Mouse (Mus musculus) stomach, postnatal 0 days (tissue): ENCODE results near the gene Cdc42se1. TPM values are rescaled to one million over a fixed set of nuclear protein-coding genes. Genes with fewer than 3 reads are reported as not detected.
A peak's percentile ranks its signal among the peaks of the same experiment; 100 is the strongest.

Experiments used
- ATAC-seq: fragments of 200-750 bp; cut with Nextera tagmentation; 2 replicates; pipeline ENCODE4 v1.8.0; 2017; ENCODE audit not compliant: low FRiP score, low TSS enrichment
- DNase-seq: peaks from one replicate; pipeline ENCODE4 v3.0.0-alpha.2; 2016; ENCODE audit warnings: low spot score
- H3K27ac ChIP-seq: fragments of 300-500 bp; sonication (generic); replicated peaks from 2 replicates; pipeline ENCODE4 v1.5.1; 2014; ENCODE audit warnings: mild to moderate bottlenecking, control low read depth
- H3K27me3 ChIP-seq: fragments of 300-500 bp; sonication (generic); 2 replicates; pipeline ENCODE4 v1.6.1; 2014; ENCODE audit warnings: low read length; ENCODE audit not compliant: control insufficient read depth, insufficient read depth
- H3K36me3 ChIP-seq: fragments of 300-500 bp; sonication (generic); 2 replicates; pipeline ENCODE4 v1.6.1; 2014; ENCODE audit warnings: low read length, mixed read lengths; ENCODE audit not compliant: control insufficient read depth, insufficient read depth
- H3K4me1 ChIP-seq: fragments of 300-500 bp; sonication (generic); replicated peaks from 2 replicates; pipeline ENCODE4 v1.6.1; 2014; ENCODE audit warnings: antibody characterized with exemption; ENCODE audit not compliant: control insufficient read depth, insufficient read depth
- H3K4me2 ChIP-seq: fragments of 300-500 bp; sonication (generic); replicated peaks from 2 replicates; pipeline ENCODE4 v1.6.1; 2014; ENCODE audit warnings: low read depth, mild to moderate bottlenecking, control low read depth, moderate library complexity
- H3K4me3 ChIP-seq: fragments of 300-500 bp; sonication (generic); 2 replicates; pipeline ENCODE4 v1.5.1; 2014; ENCODE audit warnings: low read depth, low read length, control low read depth
- H3K9ac ChIP-seq: fragments of 300-500 bp; sonication (generic); 2 replicates; pipeline ENCODE4 v1.6.1; 2014; ENCODE audit warnings: mild to moderate bottlenecking, low read length, control low read depth, mixed read lengths
- H3K9me3 ChIP-seq: fragments of 300-500 bp; sonication (generic); 2 replicates; pipeline ENCODE4 v1.6.1; 2016; ENCODE audit warnings: low read length; ENCODE audit not compliant: control insufficient read depth
- CTCF ChIP-seq: IDR thresholded peaks from 2 replicates; pipeline ENCODE4 v1.5.1; 2016; ENCODE audit warnings: antibody characterized with exemption, low read depth, mild to moderate bottlenecking, moderate library complexity
- EP300 ChIP-seq: optimal IDR thresholded peaks from 2 replicates; pipeline ENCODE3; 2016; ENCODE audit warnings: antibody characterized with exemption
- WGBS: fragments of 180-500 bp; shearing (Covaris S2); extraction: QIAGEN DNeasy Blood & Tissue Kit; methylation state at CpG from one replicate; pipeline ENCODE4 v1.1.7; 2014; 5-methylcytosine and 5-hydroxymethylcytosine counted together
- polyA plus RNA-seq: library from polyadenylated mRNA; unstranded; fragments of >200 nt; fragmentation: Nextera tagmentation; extraction: Ambion mirVana; gene quantifications from 2 replicates; pipeline ENCODE4 v1.2.1, GENCODE M21; 2015

The Cdc42se1 gene
- polyA plus RNA-seq, 1 experiment from 2014 or later: 88.1 TPM

DNA sequence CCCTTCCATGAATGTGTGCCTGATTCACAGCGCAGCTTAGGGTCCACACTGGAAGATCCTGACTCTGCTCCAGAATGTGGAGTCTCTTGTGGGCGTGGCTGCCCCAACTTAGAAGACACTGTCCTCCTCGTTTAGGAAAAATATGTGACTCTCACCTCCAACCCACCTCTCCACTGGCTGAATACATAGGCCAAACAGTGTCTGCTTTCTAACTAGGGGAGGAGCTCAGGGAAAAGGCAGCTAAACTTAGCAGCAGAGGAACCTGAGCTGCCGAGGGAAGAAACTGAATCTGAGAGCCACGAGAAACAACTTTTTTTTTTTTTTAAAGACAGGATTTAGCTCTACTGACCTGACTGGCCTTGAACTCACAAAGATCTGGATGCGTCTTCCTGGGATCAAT is 46.6 kb downstream of the Cdc42se1 start:
- H3K4me1 ChIP-seq: peaks cover 6% of the 10 kb centered on the region; the same call in 1 of the 2 replicates
- no peak overlapping the region for H3K9ac ChIP-seq
- H3K36me3 ChIP-seq: no peaks in the 10 kb centered on the region
- H3K27ac ChIP-seq: no peak overlapping the region; the same call in 1 of the 2 replicates
- H3K4me2 ChIP-seq: no peak overlapping the region
- H3K27me3 ChIP-seq: no peaks in the 10 kb centered on the region
- no peak overlapping the region for H3K4me3 ChIP-seq
- TF ChIP-seq EP300 (no peak), CTCF (no peak)
- DNase-seq (no peak), ATAC-seq (no peak)
- H3K9me3 ChIP-seq: no peaks in the 10 kb centered on the region
- 61% methylated on average over 6 of the region's 6 CpGs for WGBS

DNA sequence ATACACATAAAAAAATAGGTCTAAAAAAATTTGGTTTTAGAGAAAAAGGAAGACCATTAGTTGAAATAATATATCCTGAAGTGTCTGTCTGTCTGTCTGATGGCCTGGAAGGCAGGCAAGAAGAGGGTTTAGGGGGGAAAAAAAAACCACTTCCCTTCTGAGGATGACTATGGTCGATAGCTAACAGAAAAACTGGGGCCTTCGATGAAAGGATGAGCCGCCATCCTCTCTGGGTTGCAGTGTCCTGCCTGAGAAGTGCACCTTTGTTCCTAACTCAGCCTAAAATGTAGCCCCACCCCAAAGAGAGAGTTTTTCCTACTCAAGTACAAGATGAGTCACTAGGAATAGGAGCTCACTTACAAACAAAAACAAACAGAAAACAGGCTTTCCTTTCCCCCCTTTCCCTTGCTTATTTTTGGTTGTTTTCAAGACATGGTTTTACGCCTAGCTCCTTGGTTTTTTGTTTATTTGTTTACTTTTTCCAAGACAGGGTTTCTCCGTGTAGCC is 47.9 kb downstream of the Cdc42se1 start:
- no peaks in the 10 kb centered on the region for H3K9me3 ChIP-seq
- no peak for ATAC-seq
- no peak overlapping the region for H3K9ac ChIP-seq
- peak overlapping the region; percentile 5; the same call in 1 of the 2 replicates for H3K27ac ChIP-seq
- H3K4me2 ChIP-seq: no peak overlapping the region
- no peaks in the 10 kb centered on the region for H3K36me3 ChIP-seq
- no peak for DNase-seq
- no peak overlapping the region for H3K4me3 ChIP-seq
- H3K27me3 ChIP-seq: no peaks in the 10 kb centered on the region
- WGBS: 74% methylated on average over 5 of the region's 5 CpGs
- TF ChIP-seq EP300 (no peak), CTCF (no peak)
- H3K4me1 ChIP-seq: peaks cover 6% of the 10 kb centered on the region; the same call in 1 of the 2 replicates

DNA sequence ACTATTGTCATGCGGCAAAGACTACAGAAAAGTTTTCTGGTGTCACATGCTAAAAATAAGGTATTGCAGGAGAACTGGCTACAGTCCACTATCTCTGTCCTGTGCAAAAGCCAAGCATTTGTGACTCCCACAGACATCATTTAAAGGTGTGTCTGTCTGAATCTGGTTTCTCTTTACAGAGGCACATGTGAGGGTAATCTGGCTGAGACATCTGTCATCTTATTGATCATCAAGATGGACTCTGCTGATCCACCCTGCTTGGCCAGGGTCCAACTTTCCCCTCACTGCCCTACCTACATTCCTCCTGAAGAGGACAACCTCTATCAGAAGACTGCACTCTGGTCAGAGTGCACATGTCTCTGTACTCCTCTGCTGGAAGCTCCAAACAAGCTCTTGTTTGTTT is 48.6 kb downstream of the Cdc42se1 start:
- no peak overlapping the region for H3K9ac ChIP-seq
- no peak overlapping the region for H3K4me3 ChIP-seq
- no peak for ATAC-seq
- H3K27ac ChIP-seq: peak overlapping the region; percentile 5; the same call in 1 of the 2 replicates
- no peaks in the 10 kb centered on the region for H3K36me3 ChIP-seq
- H3K9me3 ChIP-seq: no peaks in the 10 kb centered on the region
- DNase-seq: no peak
- WGBS: 82% methylated on average over 1 of the region's 1 CpGs
- H3K4me1 ChIP-seq: peaks cover 6% of the 10 kb centered on the region; the same call in 1 of the 2 replicates
- no peaks in the 10 kb centered on the region for H3K27me3 ChIP-seq
- H3K4me2 ChIP-seq: no peak overlapping the region
- TF ChIP-seq EP300 (no peak), CTCF (no peak)

DNA sequence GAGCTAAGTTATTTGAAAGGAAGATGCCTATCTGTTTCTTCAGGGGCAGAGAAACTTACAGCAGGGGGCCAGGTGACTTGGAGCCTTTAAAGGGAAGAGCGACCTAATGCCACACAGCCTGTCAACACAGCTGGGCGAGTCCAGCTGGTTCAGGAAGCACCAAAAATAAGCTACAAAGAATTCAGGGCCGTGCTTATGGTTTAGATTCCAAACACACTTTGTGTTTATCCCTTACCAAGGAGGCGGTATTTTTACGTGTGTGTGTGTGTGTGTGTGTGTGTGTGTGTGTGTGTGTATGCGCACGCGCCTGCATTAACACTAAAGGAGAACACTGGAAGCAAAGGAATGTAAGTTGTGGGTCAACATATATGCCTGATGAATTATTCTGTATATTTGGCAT is 52.2 kb downstream of the Cdc42se1 start:
- H3K36me3 ChIP-seq: no peaks in the 10 kb centered on the region
- H3K4me2 ChIP-seq: peak overlapping the region; percentile 80
- H3K27ac ChIP-seq: peak overlapping the region; percentile 98
- H3K4me1 ChIP-seq: peaks cover 6% of the 10 kb centered on the region; the same call in 1 of the 2 replicates
- no peaks in the 10 kb centered on the region for H3K9me3 ChIP-seq
- ATAC-seq (no peak), DNase-seq (peak; percentile 55)
- H3K4me3 ChIP-seq: peak overlapping the region; percentile 73
- H3K27me3 ChIP-seq: no peaks in the 10 kb centered on the region
- TF ChIP-seq EP300 (no peak), CTCF (no peak)
- 7% methylated on average over 8 of the region's 8 CpGs for WGBS
- peak overlapping the region; percentile 91 for H3K9ac ChIP-seq

DNA sequence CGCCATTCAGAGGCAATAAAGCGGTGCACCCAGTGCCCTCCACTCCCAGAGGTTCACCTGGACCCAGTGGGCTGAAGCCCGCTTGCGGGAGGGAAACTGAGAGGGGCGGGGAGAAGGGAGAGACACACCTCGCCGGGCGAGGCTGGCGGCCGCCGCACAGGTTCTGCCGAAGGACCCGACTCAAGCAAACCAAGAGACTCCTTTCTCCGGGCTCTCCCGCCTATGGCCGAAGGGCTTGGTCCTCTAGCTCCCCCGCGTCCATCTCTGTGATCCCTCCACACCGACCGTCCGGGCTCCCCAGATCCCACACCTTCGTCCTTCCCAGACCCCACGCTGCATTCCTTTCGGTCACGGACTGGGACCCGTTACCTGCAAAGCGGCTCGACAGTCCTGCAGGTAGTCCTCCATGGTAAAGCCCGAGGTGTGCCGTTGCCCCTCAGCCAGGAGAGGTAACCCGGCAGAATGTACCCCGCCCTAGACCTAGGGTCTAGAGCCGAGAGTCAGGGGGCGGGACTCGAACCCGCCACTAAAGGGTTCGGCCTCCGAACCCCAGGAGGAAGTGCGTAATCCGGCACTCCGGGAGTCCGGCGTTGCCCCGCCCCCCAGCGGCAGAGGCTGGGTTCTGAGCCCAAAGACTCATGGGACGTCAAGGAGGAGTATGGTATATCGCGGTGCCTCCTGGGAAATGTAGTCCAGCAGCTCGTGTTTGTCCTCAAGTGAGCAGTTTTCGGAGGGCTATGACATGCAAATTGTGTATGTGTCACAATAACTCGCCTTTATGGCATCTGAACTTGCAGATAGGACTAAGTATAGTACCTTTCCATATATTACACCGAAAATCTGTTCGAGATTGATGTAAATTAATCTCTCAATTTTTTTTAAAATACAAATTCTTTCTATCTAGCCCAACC is 52.9 kb downstream of the Cdc42se1 start, which contains the start of the genes Mindy1 and Prune1:
TSS of gene Mindy1 (plus strand) at position 130 of the 911 bp plus-strand sequence.
TSS of gene Prune1 (minus strand) at position 861 of the 911 bp plus-strand sequence.
- DNase-seq (peak; percentile 98), ATAC-seq (peak; percentile 87)
- peaks cover 6% of the 10 kb centered on the region; the same call in 1 of the 2 replicates for H3K4me1 ChIP-seq
- under 1% methylated on average over 52 of the region's 53 CpGs for WGBS
- no peaks in the 10 kb centered on the region for H3K9me3 ChIP-seq
- H3K27me3 ChIP-seq: no peaks in the 10 kb centered on the region
- TF ChIP-seq EP300 (peak; percentile 51), CTCF (peak; percentile 67)
- H3K9ac ChIP-seq: peak within 1 kb of the TSS; percentile 92
- H3K27ac ChIP-seq: peak within 1 kb of the TSS; percentile 98
- peak within 1 kb of the TSS; percentile 73 for H3K4me3 ChIP-seq
- no peaks in the 10 kb centered on the region for H3K36me3 ChIP-seq
- peak within 1 kb of the TSS; percentile 80 for H3K4me2 ChIP-seq
